26 mouse cellular contexts compared by ENCODE assay signal in the genomic region with DNA sequence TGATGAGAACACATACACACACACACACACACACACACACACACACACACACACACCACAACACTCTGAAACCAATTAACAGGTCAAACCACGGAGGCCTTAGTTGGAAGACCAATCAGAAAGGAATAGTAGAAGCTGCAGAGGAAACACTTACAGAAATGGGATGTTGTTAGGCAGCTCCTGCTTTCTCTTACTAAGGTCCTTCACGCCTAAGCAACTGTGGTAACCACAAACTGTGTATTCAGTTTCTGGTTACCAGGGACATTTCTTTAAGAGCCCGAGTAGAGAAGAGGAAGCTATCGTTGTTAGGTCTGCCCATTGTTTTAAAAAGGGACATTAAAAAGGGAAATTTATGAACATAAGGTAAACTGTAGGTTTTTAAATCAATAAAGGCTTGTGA.
DNase-seq lines count a peak whose midpoint lies in the region; ATAC-seq lines count a peak whose summit lies in the region.
"Had no signal": no experiment of that assay in that cellular context is flagged by ENCODE, and none has a peak within 500 bp of the region (broad histone marks: within the 10 kb centered on the region; RNA-seq: fewer than 3 reads in every experiment).

No protein-coding gene starts in this region.

- no peak overlapping the region for H3K27ac ChIP-seq in forebrain, embryonic 14.5 days (ENCODE audit: low read depth, low read length)
- H3K27ac ChIP-seq in hindbrain, embryonic 10.5 days, result no peak overlapping the region
- H3K27ac ChIP-seq: embryonic facial prominence, embryonic 12.5 days; embryonic facial prominence, embryonic 15.5 days; forebrain, embryonic 12.5 days; hindbrain, embryonic 14.5 days; hindbrain, postnatal 0 days had no signal

- DNase-seq in B cell, adult 2 months, result peak; percentile 6 to 7
- no peak for DNase-seq in layer of hippocampus, postnatal 25 days (ENCODE audit: extremely low spot score in 1 of 2, low spot score in 1 of 2)
- DNase-seq in forebrain, embryonic 14.5 days (ENCODE audit: low spot score), result no peak
- DNase-seq in hindbrain, embryonic 10.5 days (ENCODE audit: low spot score), result no peak
- DNase-seq in left cerebral cortex, adult 11 months (ENCODE audit: low spot score), result no peak
- DNase-seq: adrenal gland, postnatal 10 days; adrenal gland, postnatal 36 days; cerebellum, adult 18-20 months; cerebellum, adult 9-10 months; cerebellum, postnatal 14 days; gastrocnemius, postnatal 10 days; gastrocnemius, postnatal 36 days; heart, adult 11 months; kidney, adult 2 months had no signal

- H3K4me3 ChIP-seq in forebrain, embryonic 14.5 days (ENCODE audit: low read depth, low read length), result no peak overlapping the region
- no peak overlapping the region for H3K4me3 ChIP-seq in hindbrain, embryonic 10.5 days
- H3K4me3 ChIP-seq: embryonic facial prominence, embryonic 12.5 days; embryonic facial prominence, embryonic 15.5 days; forebrain, embryonic 12.5 days had no signal

- H3K4me2 ChIP-seq in forebrain, embryonic 14.5 days (ENCODE audit: low read length), result no peak overlapping the region
- H3K4me2 ChIP-seq: embryonic facial prominence, embryonic 12.5 days; embryonic facial prominence, embryonic 15.5 days; forebrain, embryonic 12.5 days; heart, embryonic 11.5 days; hindbrain, embryonic 14.5 days had no signal

- 71% methylated on average over 4 of the region's 4 CpGs for WGBS in forebrain, embryonic 14.5 days
- WGBS in hindbrain, embryonic 10.5 days, result 71% methylated on average over 4 of the region's 4 CpGs

- ATAC-seq in granulocyte monocyte progenitor cell, adult 5-6 weeks (replicated peaks; ENCODE audit: poor library complexity, severe bottlenecking), result peak; percentile 83
- peak; percentile 90 for ATAC-seq in megakaryocyte progenitor cell, adult 5-6 weeks (replicated peaks; ENCODE audit: poor library complexity)
- no peak for ATAC-seq in forebrain, embryonic 14.5 days
- ATAC-seq: activated CD4-positive, CD25-positive, alpha-beta regulatory T cell, adult 4 months; CD4-positive, CD25-positive, alpha-beta regulatory T cell, adult 4 months; forebrain, embryonic 16.5 days; hindbrain, postnatal 0 days; intestine, postnatal 0 days had no signal

- H3K9ac ChIP-seq in forebrain, embryonic 14.5 days (ENCODE audit: low read length), result no peak overlapping the region
- H3K9ac ChIP-seq: embryonic facial prominence, embryonic 12.5 days; embryonic facial prominence, embryonic 15.5 days; forebrain, embryonic 12.5 days; hindbrain, embryonic 14.5 days had no signal

- H3K36me3 ChIP-seq in forebrain, embryonic 14.5 days (ENCODE audit: control insufficient read depth, insufficient read depth, low read length), result no peaks in the 10 kb centered on the region
- H3K36me3 ChIP-seq in hindbrain, embryonic 10.5 days, result no peaks in the 10 kb centered on the region
- H3K36me3 ChIP-seq: embryonic facial prominence, embryonic 12.5 days; embryonic facial prominence, embryonic 15.5 days; forebrain, embryonic 12.5 days had no signal

- H3K9me3 ChIP-seq in forebrain, embryonic 14.5 days (replicated peaks; ENCODE audit: control insufficient read depth, low read length), result no peaks in the 10 kb centered on the region
- no peaks in the 10 kb centered on the region for H3K9me3 ChIP-seq in hindbrain, embryonic 10.5 days
- H3K9me3 ChIP-seq: embryonic facial prominence, embryonic 15.5 days; forebrain, embryonic 12.5 days had no signal

- no peaks in the 10 kb centered on the region for H3K4me1 ChIP-seq in forebrain, embryonic 14.5 days (ENCODE audit: control insufficient read depth, insufficient read depth, low read length)
- H3K4me1 ChIP-seq in hindbrain, embryonic 10.5 days (replicated peaks), result no peaks in the 10 kb centered on the region
- H3K4me1 ChIP-seq: embryonic facial prominence, embryonic 12.5 days; embryonic facial prominence, embryonic 15.5 days; forebrain, embryonic 12.5 days had no signal

- no peaks in the 10 kb centered on the region for H3K27me3 ChIP-seq in forebrain, embryonic 14.5 days (replicated peaks; ENCODE audit: control insufficient read depth, insufficient read depth, low read length)
- no peaks in the 10 kb centered on the region for H3K27me3 ChIP-seq in hindbrain, embryonic 10.5 days (ENCODE audit: insufficient read depth, poor library complexity, severe bottlenecking)
- H3K27me3 ChIP-seq: embryonic facial prominence, embryonic 12.5 days; embryonic facial prominence, embryonic 15.5 days; forebrain, embryonic 12.5 days had no signal

Comparison
In these comparisons a context has a peak if more than half of its experiments do, and no peak if none do; other contexts are left out.
1. DNase-seq: peak in B cell, adult 2 months (2 of 2); none in layer of hippocampus, postnatal 25 days (0 of 2), forebrain, embryonic 14.5 days (single experiment), hindbrain, embryonic 10.5 days (single experiment) and left cerebral cortex, adult 11 months (single experiment).